Mouse (Mus musculus): ENCODE measurements at regions not wholly inside any gene's neighbourhood (a gene's known extent, or its start where the extent isn't known, plus 50 kb on each side); places are given as distances from the start of the nearest gene placed in this dataset.

- no peak for TF ChIP-seq CTCF (IDR thresholded peaks at IDR 0.05; ENCODE audit: insufficient read depth, low read length)
- TF ChIP-seq POLR2A (IDR thresholded peaks at IDR 0.05; ENCODE audit: borderline replicate concordance, extremely low read depth, low read depth, low read length): no peak
Measured at GRCm38 (mm10) chr12:86816171-86816701, 68.4 kb downstream of the Irf2bpl start.
